Mouse (Mus musculus) adrenal gland, postnatal 14 days (tissue): ENCODE measurements around the gene Defb21. TPM values are rescaled to one million over a fixed set of nuclear protein-coding genes. Genes with fewer than 3 reads are reported as not detected.

ENCODE experiments used
- DNase-seq: peaks from one replicate; pipeline ENCODE4 v3.0.0; 2021; ENCODE audit warnings: mixed read lengths
- total RNA-seq: library from RNA; stranded (reverse); gene quantifications from 2 replicates; pipeline ENCODE4 v1.2.3, GENCODE M21; 2021

Gene Defb21
- total RNA-seq, 1 experiment from 2014 or later = not detected

GRCm38 (mm10) chr2:152607746-152608145, 35.2 kb downstream of the Defb21 start:
- no peak for DNase-seq

GRCm38 (mm10) chr2:152608719-152609118, 36.2 kb downstream of the Defb21 start:
- no peak for DNase-seq

- no peak for DNase-seq
Observed at GRCm38 (mm10) chr2:152612193-152612592, 39.6 kb downstream of the Defb21 start.

GRCm38 (mm10) chr2:152615563-152615962, 43.0 kb downstream of the Defb21 start:
- peak; percentile 74 for DNase-seq

GRCm38 (mm10) chr2:152616470-152616869, 43.9 kb downstream of the Defb21 start:
- no peak for DNase-seq

DNA sequence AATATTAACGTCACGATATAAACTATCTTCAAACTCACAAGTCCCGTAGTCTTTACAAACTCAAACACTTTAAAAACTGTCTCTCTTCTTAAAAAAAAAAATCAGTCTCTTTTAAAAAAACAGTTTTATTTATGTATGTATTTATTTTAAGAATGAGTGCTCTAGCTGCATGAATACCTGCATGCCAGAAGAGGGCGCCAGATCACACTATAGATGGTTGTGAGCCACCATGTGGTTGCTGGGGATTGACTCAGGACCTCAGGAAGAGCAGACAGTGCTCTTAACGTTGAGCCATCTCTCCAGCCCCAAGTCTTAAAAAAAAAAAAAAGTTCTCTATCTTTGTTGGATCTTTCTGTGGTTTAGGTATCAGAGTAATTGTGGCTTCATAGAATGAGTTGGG, 44.8 kb downstream of the Defb21 start:
- DNase-seq = no peak

DNA sequence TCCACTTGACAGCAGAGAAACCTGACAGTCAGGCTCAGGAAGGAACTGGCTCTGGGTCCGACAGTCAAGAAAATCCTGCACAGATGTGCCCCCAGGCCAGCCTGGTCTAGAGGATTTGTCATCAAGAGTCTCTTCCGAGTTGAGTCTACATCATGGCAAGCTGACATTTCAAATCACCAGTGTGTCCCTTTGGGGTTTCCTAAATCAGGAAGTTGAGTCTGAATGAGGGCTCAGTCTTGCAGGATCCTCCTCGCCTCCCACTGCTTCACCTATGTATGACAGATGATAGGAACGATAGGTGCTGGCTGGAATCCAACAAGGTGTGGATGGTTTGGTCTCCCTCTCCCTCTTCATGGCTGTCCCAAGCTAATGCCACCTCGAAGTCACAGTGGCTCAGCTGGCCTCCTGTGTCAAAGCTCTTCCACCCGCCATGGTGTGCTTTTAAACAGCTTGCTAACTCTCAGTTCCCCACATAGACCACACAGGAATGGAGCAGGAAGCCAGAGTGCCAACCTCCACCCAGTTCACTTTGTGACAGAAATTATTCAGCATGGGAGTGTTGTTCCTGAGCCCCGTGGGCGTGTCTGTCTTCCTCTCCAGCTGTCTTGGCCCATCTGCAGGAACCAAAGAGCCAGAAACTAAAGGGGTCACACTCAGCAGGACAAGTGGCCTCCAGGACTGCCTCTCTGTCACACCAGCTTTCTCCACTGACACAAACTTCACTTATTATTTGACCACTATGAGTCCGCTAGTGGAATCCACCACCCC, 48.0 kb downstream of the Defb21 start:
- DNase-seq = no peak

- no peak for DNase-seq
Observed at GRCm38 (mm10) chr2:152622151-152622550, 49.6 kb downstream of the Defb21 start.

DNA sequence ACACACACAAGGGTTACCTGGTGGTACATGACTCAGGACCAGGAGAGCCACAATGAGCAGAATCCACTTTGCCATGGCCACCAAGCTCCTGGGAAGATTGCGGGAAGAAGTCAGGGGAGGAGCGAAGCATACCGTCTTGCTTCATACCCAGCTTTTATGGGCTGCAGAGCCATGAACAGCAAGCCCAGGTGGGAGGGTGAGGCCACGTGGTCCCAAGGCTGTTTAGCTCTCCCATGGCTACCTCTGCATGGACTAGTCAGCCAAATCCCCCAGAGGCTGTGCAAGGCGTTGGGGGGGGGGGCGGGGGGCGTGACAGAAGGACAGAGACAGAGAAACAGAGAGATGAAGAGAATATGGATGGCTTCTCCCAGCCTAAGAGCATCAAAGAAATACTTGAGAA, 50.4 kb downstream of the Defb21 start, which contains the start of gene Defb25:
TSS of gene Defb25 (minus strand) at position 101 of the 400 bp plus-strand sequence.
- no peak for DNase-seq

Other genes with a start within 250 kb of the Defb21 start
- gene Rbck1, start 240.1 kb upstream of the Defb21 start, total RNA-seq = 104 and 107 TPM in 2 replicates
- 4.5 and 6.0 TPM in 2 replicates for gene Trib3, start 228.7 kb upstream of the Defb21 start, total RNA-seq
- 2.8 and 3.0 TPM in 2 replicates for gene Nrsn2, start 196.1 kb upstream of the Defb21 start, total RNA-seq
- gene Sox12, start 174.7 kb upstream of the Defb21 start, total RNA-seq = 14.7 and 16.0 TPM in 2 replicates
- 8.3 and 9.9 TPM in 2 replicates for gene Zcchc3, start 157.7 kb upstream of the Defb21 start, total RNA-seq
- 0.37 and 0.38 TPM in 2 replicates for gene 6820408C15Rik, start 157.2 kb upstream of the Defb21 start, total RNA-seq
- gene Defb23, start 108.1 kb upstream of the Defb21 start, total RNA-seq = not detected in 2 replicates
- not detected in 2 replicates for gene Defb20, start 95.7 kb upstream of the Defb21 start, total RNA-seq
- not detected in 2 replicates for gene Defb22, start 82.6 kb upstream of the Defb21 start, total RNA-seq
- not detected in 2 replicates for gene Defb26, start 61.1 kb upstream of the Defb21 start, total RNA-seq
- gene Defb28, start 54.5 kb upstream of the Defb21 start, total RNA-seq = not detected in 2 replicates
- not detected in 2 replicates for gene Defb29, start 32.6 kb upstream of the Defb21 start, total RNA-seq
- not detected in 2 replicates for gene Gm17416, start 3.4 kb upstream of the Defb21 start, total RNA-seq
- gene Defb19, start 7.6 kb downstream of the Defb21 start, total RNA-seq = 2.0 and 2.5 TPM in 2 replicates
- gene Defb45, start 26.7 kb downstream of the Defb21 start, total RNA-seq = not detected in 2 replicates
- not detected in 2 replicates for gene Defb36, start 31.6 kb downstream of the Defb21 start, total RNA-seq
- gene Defb25, start 50.3 kb downstream of the Defb21 start, total RNA-seq = 1.6 TPM in 1 of 2 replicates, not detected in the other
- 8.3 and 9.8 TPM in 2 replicates for gene Rem1, start 54.2 kb downstream of the Defb21 start, total RNA-seq
- 123 and 139 TPM in 2 replicates for gene H13, start 96.7 kb downstream of the Defb21 start, total RNA-seq
- gene Mcts2, start 114.3 kb downstream of the Defb21 start, total RNA-seq = 26.6 and 28.0 TPM in 2 replicates
- gene Id1, start 163.5 kb downstream of the Defb21 start, total RNA-seq = 136 and 138 TPM in 2 replicates
- 6.3 and 7.7 TPM in 2 replicates for gene Cox4i2, start 181.4 kb downstream of the Defb21 start, total RNA-seq